Mouse (Mus musculus) forebrain, embryonic 12.5 days (tissue): ENCODE results near the gene Evl. TPM values are rescaled to one million over a fixed set of nuclear protein-coding genes. Genes with fewer than 3 reads are reported as not detected.
A peak's percentile ranks its signal among the peaks of the same experiment; 100 is the strongest.

Experiments
- ATAC-seq: fragments of 200-750 bp; cut with Nextera tagmentation; 2 replicates; pipeline ENCODE4 v1.8.0; 2017; ENCODE audit warnings: moderate TSS enrichment; ENCODE audit not compliant: low FRiP score
- H3K27ac ChIP-seq: fragments of 300-500 bp; sonication (generic); 2 replicates; pipeline ENCODE4 v1.5.1; 2016; ENCODE audit warnings: mild to moderate bottlenecking
- H3K27me3 ChIP-seq: fragments of 300-500 bp; sonication (generic); 2 replicates; pipeline ENCODE4 v1.6.1; 2016; ENCODE audit warnings: mild to moderate bottlenecking
- H3K36me3 ChIP-seq: fragments of 300-500 bp; sonication (generic); replicated peaks from 2 replicates; pipeline ENCODE4 v1.6.1; 2016; ENCODE audit warnings: mild to moderate bottlenecking
- H3K4me1 ChIP-seq: fragments of 300-500 bp; sonication (generic); 2 replicates; pipeline ENCODE4 v1.6.1; 2016
- H3K4me2 ChIP-seq: fragments of 300-500 bp; sonication (generic); 2 replicates; pipeline ENCODE4 v1.6.1; 2016; ENCODE audit warnings: mild to moderate bottlenecking, moderate library complexity
- H3K4me3 ChIP-seq: fragments of 300-500 bp; sonication (generic); replicated peaks from 2 replicates; pipeline ENCODE4 v1.5.1; 2016; ENCODE audit warnings: mild to moderate bottlenecking
- H3K9ac ChIP-seq: fragments of 300-500 bp; sonication (generic); 2 replicates; pipeline ENCODE4 v1.6.1; 2016; ENCODE audit warnings: mild to moderate bottlenecking
- H3K9me3 ChIP-seq: fragments of 300-500 bp; sonication (generic); 2 replicates; pipeline ENCODE4 v1.6.1; 2016
- WGBS: fragments of 180-500 bp; shearing (Covaris S2); methylation state at CpG from one replicate; pipeline ENCODE4 v1.1.7; 2016; 5-methylcytosine and 5-hydroxymethylcytosine counted together
- polyA plus RNA-seq: library from polyadenylated mRNA; unstranded; fragments of >200 nt; fragmentation: Nextera tagmentation; extraction: Ambion mirVana; gene quantifications from 2 replicates; pipeline ENCODE4 v1.2.1, GENCODE M21; 2016

Gene Evl
- polyA plus RNA-seq, 1 experiment from 2014 or later, result 124 TPM

DNA sequence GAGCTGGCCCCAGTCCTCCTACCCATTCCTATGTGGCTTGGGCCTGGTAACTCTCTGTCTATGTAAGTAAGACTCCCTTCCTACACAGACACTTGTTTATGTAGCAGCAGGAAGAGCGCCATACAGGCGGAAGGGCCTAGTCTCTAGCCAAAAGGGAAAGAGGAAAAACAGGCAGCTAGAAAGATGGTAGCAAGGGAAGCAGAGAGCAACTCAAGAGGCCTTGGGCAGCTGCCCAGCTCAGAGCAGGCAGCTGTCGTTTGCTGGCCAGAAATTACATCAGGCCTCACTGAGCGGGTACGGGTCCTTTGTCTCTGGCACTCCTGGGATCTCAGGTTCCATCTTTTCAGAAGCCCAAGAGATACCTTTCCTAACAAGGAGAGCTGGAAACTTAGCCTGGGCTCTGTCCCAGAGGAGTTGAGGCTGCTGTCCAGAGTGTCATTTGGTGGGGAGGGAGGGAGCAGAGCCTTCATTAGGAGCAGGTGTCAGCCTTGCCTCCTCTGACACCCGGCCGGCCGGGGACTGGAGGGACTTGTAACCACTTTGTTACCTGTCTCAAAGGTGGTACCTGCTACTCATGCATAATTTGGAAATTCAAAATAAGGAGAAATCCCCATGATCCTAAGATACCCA, 114.2 kb downstream of the Evl start:
- H3K4me2 ChIP-seq, result no peak overlapping the region
- no peaks in the 10 kb centered on the region for H3K27me3 ChIP-seq
- no peak for ATAC-seq
- H3K36me3 ChIP-seq, result peaks cover 57% of the 10 kb centered on the region
- H3K9ac ChIP-seq, result no peak overlapping the region
- H3K4me3 ChIP-seq, result no peak overlapping the region
- H3K4me1 ChIP-seq, result peaks cover 7% of the 10 kb centered on the region; the same call in 1 of the 2 replicates
- H3K27ac ChIP-seq, result peak overlapping the region; percentile 39; the same call in 1 of the 2 replicates
- 85% methylated on average over 8 of the region's 8 CpGs for WGBS
- no peaks in the 10 kb centered on the region for H3K9me3 ChIP-seq

DNA sequence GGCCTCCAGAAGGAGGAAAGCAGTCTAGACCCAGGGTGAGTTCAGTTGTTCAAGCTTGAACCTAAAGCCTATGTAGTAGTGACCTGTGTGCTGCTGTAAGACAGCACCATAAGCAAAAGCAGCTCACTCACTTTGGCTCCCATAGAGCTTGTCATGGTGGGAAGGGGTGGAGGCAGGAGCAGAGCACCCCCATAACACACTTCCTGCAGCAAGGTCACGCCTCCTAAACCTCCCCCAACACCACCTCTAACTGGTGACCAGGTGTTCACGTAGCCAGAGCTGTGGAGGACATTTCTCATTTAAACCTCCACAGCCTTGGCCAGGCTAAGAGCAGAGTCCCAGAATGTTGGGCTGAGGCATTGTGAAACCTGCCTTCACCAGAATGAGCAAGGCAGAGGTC, 117.0 kb downstream of the Evl start:
- ATAC-seq, result no peak
- Histone ChIP-seq H3K4me2 (no peak overlapping the region), H3K27ac (no peak overlapping the region), H3K4me1 (peaks cover 7% of the 10 kb centered on the region; the same call in 1 of the 2 replicates), H3K27me3 (no peaks in the 10 kb centered on the region), H3K9me3 (no peaks in the 10 kb centered on the region), H3K9ac (no peak overlapping the region), H3K36me3 (peaks cover 66% of the 10 kb centered on the region), H3K4me3 (no peak overlapping the region)
- 95% methylated on average over 2 of the region's 2 CpGs for WGBS

DNA sequence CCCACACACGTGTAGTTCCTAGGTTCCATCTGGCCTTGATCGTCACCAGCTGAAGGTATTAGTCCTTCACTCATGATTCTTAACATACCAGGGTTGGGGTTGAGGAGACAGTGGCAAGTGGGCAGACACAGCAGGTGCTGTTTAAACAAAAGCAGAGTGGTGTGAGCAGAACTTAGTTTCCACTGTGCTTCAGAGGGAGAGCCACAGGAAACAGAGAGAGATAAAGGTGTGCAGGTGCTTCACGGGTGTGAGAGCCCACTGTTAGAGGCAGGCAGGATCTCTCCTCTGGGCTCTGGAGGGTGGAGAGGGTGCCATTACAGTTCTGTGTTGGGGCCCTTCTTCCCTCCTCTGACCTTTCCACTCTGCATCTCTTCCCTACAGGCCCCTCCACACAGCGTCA, 118.4 kb downstream of the Evl start:
- no peak for ATAC-seq
- H3K36me3 ChIP-seq, result peaks cover 73% of the 10 kb centered on the region
- H3K9me3 ChIP-seq, result no peaks in the 10 kb centered on the region
- H3K27me3 ChIP-seq, result no peaks in the 10 kb centered on the region
- H3K27ac ChIP-seq, result no peak overlapping the region
- peaks cover 7% of the 10 kb centered on the region; the same call in 1 of the 2 replicates for H3K4me1 ChIP-seq
- H3K4me3 ChIP-seq, result no peak overlapping the region
- no peak overlapping the region for H3K9ac ChIP-seq
- WGBS, result 92% methylated on average over 4 of the region's 4 CpGs
- H3K4me2 ChIP-seq, result no peak overlapping the region

DNA sequence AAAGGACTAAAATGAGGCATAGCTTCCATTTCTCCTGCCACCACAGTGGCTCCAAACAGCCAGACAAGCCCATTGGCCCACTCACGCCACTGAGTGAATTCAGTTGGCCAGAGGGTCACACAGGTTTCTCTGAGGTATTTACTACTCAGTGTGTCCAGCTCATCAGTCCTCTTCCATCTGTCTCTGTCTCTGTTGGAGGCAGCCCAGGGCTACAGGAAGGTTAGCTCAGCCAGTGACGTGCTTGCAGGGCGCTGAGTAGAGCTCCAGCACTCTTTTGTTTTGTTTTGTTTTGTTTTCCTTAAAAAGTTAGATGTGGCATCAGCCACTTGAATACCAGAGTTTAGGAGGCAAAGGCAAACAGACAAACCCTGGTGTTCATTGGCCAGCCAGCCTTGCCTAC, 119.0 kb downstream of the Evl start:
- 77% methylated on average over 3 of the region's 3 CpGs for WGBS
- Histone ChIP-seq H3K9ac (no peak overlapping the region), H3K4me2 (no peak overlapping the region), H3K9me3 (no peaks in the 10 kb centered on the region), H3K4me1 (peaks cover 4% of the 10 kb centered on the region; the same call in 1 of the 2 replicates), H3K27me3 (no peaks in the 10 kb centered on the region), H3K36me3 (peaks cover 75% of the 10 kb centered on the region), H3K4me3 (no peak overlapping the region), H3K27ac (no peak overlapping the region)
- ATAC-seq, result no peak

DNA sequence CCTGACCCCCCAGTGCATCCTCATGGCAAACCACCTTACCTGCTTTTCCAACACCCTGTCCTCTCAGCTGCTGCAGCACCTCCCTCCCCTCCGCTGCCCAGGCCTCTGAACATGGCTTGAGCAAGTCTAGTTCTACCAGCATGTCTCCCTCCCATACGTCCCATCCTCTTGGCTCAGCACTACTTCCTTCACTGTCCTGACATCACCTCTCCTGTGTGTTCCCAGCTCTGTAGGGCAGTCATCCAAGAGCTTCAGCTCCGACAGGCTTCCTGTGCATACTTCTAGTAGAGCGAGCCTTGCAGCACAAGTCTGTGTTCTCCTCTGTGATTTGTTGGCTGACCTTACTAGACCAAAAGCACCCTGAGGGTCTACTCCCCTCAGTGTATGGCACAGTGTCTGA, 120.0 kb downstream of the Evl start:
- no peak for ATAC-seq
- 86% methylated on average over 4 of the region's 4 CpGs for WGBS
- H3K36me3 ChIP-seq, result peaks cover 84% of the 10 kb centered on the region

DNA sequence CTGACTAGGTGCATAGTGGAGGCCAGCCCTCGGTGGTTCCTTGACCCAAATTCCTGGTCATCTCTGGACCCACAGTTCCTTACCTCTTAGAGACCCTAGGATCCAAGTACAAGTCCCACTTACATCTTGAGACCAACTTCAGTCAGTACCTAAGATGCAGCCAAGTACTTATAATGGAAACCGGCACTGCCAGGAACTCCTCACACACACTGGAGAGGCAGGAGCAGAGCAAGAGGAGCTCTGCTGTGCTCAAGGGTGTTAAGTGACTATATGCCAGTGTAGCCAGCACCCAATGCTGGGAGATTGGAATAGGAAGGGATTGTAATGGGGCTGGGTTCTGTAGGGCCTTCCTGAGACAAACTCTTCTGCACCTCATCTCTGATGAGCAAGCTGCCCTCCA, 120.4 kb downstream of the Evl start:
- Histone ChIP-seq H3K4me1 (no peaks in the 10 kb centered on the region), H3K36me3 (peaks cover 86% of the 10 kb centered on the region), H3K9ac (no peak overlapping the region), H3K27ac (no peak overlapping the region), H3K9me3 (no peaks in the 10 kb centered on the region), H3K4me3 (no peak overlapping the region), H3K27me3 (no peaks in the 10 kb centered on the region), H3K4me2 (no peak overlapping the region)
- no peak for ATAC-seq
- WGBS, result 91% methylated on average over 2 of the region's 2 CpGs

More for the DNA sequence above, 120.0 kb downstream of the Evl start:
- Histone ChIP-seq H3K9ac (no peak overlapping the region), H3K4me2 (no peak overlapping the region), H3K9me3 (no peaks in the 10 kb centered on the region), H3K27ac (no peak overlapping the region), H3K4me1 (no peaks in the 10 kb centered on the region), H3K4me3 (no peak overlapping the region), H3K27me3 (no peaks in the 10 kb centered on the region)

DNA sequence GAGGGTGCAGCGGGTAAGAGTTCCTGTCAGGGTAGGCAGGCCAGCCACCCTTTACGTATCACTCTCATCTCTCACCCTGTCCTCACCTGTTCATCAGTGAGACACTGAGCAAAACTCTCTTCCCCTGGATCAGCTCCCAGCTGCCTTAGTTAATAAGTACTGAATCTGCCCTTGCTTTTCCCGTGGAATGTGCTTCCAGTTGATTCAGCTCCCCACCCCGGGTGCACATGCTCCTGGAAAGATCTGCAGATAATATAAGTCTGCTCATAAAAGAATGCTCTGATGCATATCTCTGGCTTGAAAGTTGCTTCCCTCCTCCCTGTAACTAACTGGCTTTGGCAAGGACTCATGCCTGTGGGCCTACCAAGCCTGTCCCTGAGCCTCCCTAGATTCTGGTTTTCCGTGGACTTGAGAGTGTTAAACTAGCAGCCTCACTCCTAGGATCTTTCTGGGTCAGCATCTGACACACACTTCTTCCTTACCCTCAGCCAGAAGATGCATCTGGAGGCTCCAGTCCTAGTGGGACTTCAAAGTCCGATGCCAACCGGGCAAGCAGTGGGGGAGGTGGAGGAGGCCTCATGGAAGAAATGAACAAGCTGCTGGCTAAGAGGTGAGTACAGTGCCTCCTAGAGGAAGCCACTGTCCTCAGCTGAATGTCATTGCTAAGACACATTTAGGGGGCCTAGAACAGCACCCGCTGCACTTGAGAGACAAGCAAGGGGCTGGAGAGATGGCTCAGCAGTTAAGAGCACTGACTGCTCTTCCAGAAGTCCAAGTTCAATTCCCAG, 121.3 kb downstream of the Evl start:
- no peaks in the 10 kb centered on the region for H3K27me3 ChIP-seq
- H3K9ac ChIP-seq, result no peak overlapping the region
- H3K36me3 ChIP-seq, result peaks cover 85% of the 10 kb centered on the region
- H3K27ac ChIP-seq, result no peak overlapping the region
- 88% methylated on average over 8 of the region's 8 CpGs for WGBS
- no peak overlapping the region for H3K4me2 ChIP-seq
- H3K9me3 ChIP-seq, result no peaks in the 10 kb centered on the region
- ATAC-seq, result no peak
- no peak overlapping the region for H3K4me3 ChIP-seq
- no peaks in the 10 kb centered on the region for H3K4me1 ChIP-seq

DNA sequence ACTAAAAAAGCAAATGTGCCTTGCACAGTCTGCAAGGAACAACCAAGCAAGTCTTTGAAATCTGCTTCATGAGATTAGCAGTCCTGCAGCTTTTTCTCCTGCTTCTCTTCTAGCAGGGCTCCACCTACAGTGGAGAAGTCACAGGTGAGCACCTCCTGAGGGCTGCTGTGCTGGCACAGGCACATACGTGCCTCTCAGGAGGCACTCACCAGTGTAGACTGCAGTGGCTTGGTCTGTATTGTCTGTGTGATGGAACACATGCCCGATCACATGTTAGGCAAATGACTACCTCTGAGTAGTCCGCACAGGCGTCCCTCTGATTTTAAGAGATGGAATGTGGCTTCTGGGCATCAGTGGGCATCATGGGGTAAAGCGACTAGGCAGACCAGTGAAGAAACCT, 122.6 kb downstream of the Evl start:
- Histone ChIP-seq H3K4me1 (no peaks in the 10 kb centered on the region), H3K27ac (no peak overlapping the region), H3K4me2 (no peak overlapping the region), H3K9ac (no peak overlapping the region), H3K4me3 (no peak overlapping the region), H3K27me3 (no peaks in the 10 kb centered on the region), H3K9me3 (no peaks in the 10 kb centered on the region), H3K36me3 (peaks cover 87% of the 10 kb centered on the region)
- 88% methylated on average over 5 of the region's 5 CpGs for WGBS
- no peak for ATAC-seq

DNA sequence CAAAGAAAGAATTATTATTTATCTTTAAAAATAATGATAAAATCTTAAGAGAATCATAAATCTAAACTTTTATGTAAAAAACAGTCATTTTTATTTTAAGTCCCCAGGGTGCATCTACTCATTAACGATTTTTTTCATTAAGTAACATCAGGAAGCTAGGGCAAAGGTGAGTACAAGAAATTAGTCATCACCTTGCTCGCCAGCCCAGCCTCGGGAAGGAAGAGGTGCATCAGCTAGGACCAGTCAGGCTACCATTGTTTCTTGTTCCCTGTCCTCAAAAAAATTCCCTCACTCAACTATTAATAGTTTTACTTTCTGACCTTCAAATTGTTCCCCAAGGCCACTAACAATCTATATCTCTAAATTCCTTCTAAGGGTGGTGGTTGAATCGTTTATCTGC, 123.8 kb downstream of the Evl start:
- H3K4me3 ChIP-seq, result no peak overlapping the region
- no peak for ATAC-seq
- H3K27me3 ChIP-seq, result no peaks in the 10 kb centered on the region
- H3K4me2 ChIP-seq, result no peak overlapping the region
- H3K4me1 ChIP-seq, result no peaks in the 10 kb centered on the region
- H3K36me3 ChIP-seq, result peaks cover 89% of the 10 kb centered on the region
- no peak overlapping the region for H3K9ac ChIP-seq
- no peak overlapping the region for H3K27ac ChIP-seq
- no peaks in the 10 kb centered on the region for H3K9me3 ChIP-seq
- WGBS, result 85% methylated on average over 4 of the region's 4 CpGs

DNA sequence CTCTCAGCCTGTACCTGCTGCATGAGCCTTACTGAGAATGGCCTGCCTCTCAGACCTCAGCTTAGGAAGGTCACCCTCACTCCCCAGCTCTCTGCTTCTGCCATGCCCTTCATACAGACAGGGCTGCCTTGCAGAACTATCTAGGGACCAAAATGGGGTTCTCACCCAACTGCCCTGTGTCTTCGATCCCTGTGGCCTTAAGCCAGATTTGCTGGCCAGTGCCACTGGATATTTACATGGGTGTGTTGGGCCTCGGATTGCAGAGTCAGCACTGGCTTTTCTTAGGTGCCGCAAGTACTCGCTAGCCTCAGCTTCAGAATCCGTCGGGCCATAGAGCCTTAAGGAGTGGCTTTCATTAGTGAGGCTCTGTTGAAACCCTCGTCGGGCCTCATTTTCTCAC, 126.3 kb downstream of the Evl start:
- no peak for ATAC-seq
- Histone ChIP-seq H3K4me2 (no peak overlapping the region), H3K36me3 (peaks cover 90% of the 10 kb centered on the region), H3K4me3 (no peak overlapping the region), H3K9me3 (no peaks in the 10 kb centered on the region), H3K27ac (no peak overlapping the region), H3K9ac (no peak overlapping the region), H3K4me1 (no peaks in the 10 kb centered on the region), H3K27me3 (no peaks in the 10 kb centered on the region)
- 87% methylated on average over 8 of the region's 8 CpGs for WGBS

DNA sequence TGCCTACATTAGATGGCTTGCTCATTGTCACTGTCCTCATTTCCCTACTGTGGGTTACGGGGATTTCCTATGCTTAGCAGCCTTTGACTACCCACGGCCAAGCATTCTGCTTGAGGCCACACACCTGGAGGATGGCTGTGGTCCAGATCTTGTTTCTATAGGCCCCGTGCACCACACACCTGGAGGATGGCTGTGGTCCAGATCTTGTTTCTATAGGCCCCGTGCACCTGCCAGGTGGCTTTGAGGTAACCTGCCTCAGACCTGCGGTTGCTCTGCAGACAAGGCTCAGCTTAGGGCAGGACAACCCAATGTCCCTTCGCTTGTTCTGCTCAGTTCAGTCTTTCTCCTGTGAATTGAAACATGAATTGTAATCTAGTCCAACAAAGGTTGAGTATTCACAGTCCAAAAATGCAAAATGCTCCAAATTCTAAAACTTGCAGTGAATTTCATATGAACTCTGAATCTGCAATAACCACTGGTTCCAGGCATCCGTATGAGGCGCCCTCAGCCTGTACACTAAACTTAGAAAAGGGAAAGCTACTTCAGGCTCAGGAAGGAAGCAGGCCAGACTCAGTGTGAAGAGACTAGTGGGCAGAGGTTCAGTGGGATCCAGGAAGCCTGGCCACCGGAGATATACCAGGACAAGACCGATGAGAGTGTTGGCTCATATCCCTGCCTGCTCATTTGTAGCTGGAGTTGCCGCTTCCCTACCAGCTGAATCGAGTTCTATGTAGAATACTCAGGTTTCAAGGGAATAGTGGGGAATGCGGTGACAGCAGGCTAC, 127.9 kb downstream of the Evl start:
- 93% methylated on average over 13 of the region's 13 CpGs for WGBS

DNA sequence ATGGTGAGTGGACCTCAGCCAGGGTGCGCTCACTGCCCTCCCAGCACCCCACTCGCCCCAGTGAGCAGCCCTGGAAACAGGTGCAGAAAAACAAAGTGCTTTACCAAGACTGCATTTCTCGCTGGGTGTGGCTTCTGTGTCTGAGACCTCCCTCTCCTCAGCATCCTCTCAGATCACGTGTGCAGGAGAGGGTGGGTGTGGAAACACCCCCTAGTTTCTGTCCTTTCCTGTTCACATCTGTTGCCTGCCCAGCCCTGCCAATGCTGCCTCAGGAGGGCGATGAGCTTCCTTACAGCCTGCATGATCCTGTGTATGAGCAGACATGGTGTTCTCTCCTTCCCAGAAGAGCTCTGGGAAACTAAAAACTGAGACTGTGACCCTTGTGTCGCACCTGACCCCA, 131.9 kb downstream of the Evl start:
- Histone ChIP-seq H3K4me3 (no peak overlapping the region), H3K4me1 (no peaks in the 10 kb centered on the region; the same call in 1 of the 2 replicates), H3K36me3 (peaks cover 77% of the 10 kb centered on the region), H3K9me3 (no peaks in the 10 kb centered on the region), H3K4me2 (no peak overlapping the region), H3K27ac (no peak overlapping the region), H3K9ac (no peak overlapping the region), H3K27me3 (no peaks in the 10 kb centered on the region)
- WGBS, result 80% methylated on average over 6 of the region's 6 CpGs
- no peak for ATAC-seq

More for the DNA sequence above, 127.9 kb downstream of the Evl start:
- Histone ChIP-seq H3K27me3 (no peaks in the 10 kb centered on the region), H3K4me1 (no peaks in the 10 kb centered on the region), H3K36me3 (peaks cover 90% of the 10 kb centered on the region), H3K4me2 (no peak overlapping the region), H3K4me3 (no peak overlapping the region), H3K9ac (no peak overlapping the region), H3K9me3 (no peaks in the 10 kb centered on the region), H3K27ac (no peak overlapping the region)
- ATAC-seq, result no peak
